Mouse (Mus musculus): ENCODE data around the gene Arhgap20.
A peak's percentile ranks its signal among the peaks of the same experiment; 100 is the strongest.

Gene Arhgap20

GRCm38 (mm10) chr9:51798251-51798650 is 33.1 kb downstream of the Arhgap20 start:
- DNase-seq (ENCODE audit: low read depth, low spot score) = no peak

GRCm38 (mm10) chr9:51799156-51799555 is 34.0 kb downstream of the Arhgap20 start:
- DNase-seq (ENCODE audit: low read depth, low spot score) = no peak

- DNase-seq (ENCODE audit: low read depth, low spot score) = no peak
Observed at GRCm38 (mm10) chr9:51807272-51807671, 42.1 kb downstream of the Arhgap20 start.

GRCm38 (mm10) chr9:51812931-51813330 is 47.8 kb downstream of the Arhgap20 start:
- no peak for DNase-seq (ENCODE audit: low read depth, low spot score)

- DNase-seq (ENCODE audit: low read depth, low spot score) = no peak
Observed at GRCm38 (mm10) chr9:51824516-51824915, 59.4 kb downstream of the Arhgap20 start.

- DNase-seq (ENCODE audit: low read depth, low spot score) = no peak
Observed at GRCm38 (mm10) chr9:51831596-51831995, 66.5 kb downstream of the Arhgap20 start.

- DNase-seq (ENCODE audit: low read depth, low spot score) = no peak
Observed at GRCm38 (mm10) chr9:51832368-51832767, 67.2 kb downstream of the Arhgap20 start.

- no peak for DNase-seq (ENCODE audit: low read depth, low spot score)
Observed at GRCm38 (mm10) chr9:51837716-51838115, 72.6 kb downstream of the Arhgap20 start.

- DNase-seq (ENCODE audit: low read depth, low spot score) = no peak
Observed at GRCm38 (mm10) chr9:51843216-51843615, 78.1 kb downstream of the Arhgap20 start.

- no peak for DNase-seq (ENCODE audit: low read depth, low spot score)
Observed at GRCm38 (mm10) chr9:51845796-51846195, 80.7 kb downstream of the Arhgap20 start.

GRCm38 (mm10) chr9:51853772-51854171 is 88.6 kb downstream of the Arhgap20 start:
- no peak for DNase-seq (ENCODE audit: low read depth, low spot score)

GRCm38 (mm10) chr9:51864273-51864672 is 99.1 kb downstream of the Arhgap20 start:
- no peak for DNase-seq (ENCODE audit: low read depth, low spot score)

GRCm38 (mm10) chr9:51866634-51867033 is 101.5 kb downstream of the Arhgap20 start:
- no peak for DNase-seq (ENCODE audit: low read depth, low spot score)

- DNase-seq (ENCODE audit: low read depth, low spot score) = no peak
Observed at GRCm38 (mm10) chr9:51869056-51869455, 103.9 kb downstream of the Arhgap20 start.

- no peak for DNase-seq (ENCODE audit: low read depth, low spot score)
Observed at GRCm38 (mm10) chr9:51874348-51874747, 109.2 kb downstream of the Arhgap20 start.

GRCm38 (mm10) chr9:51875531-51875930 is 110.4 kb downstream of the Arhgap20 start:
- DNase-seq (ENCODE audit: low read depth, low spot score) = no peak

- DNase-seq (ENCODE audit: low read depth, low spot score) = peak; percentile 51
Observed at GRCm38 (mm10) chr9:51881386-51881785, 116.2 kb downstream of the Arhgap20 start.

- no peak for DNase-seq (ENCODE audit: low read depth, low spot score)
Observed at GRCm38 (mm10) chr9:51881881-51882280, 116.7 kb downstream of the Arhgap20 start.

GRCm38 (mm10) chr9:51883319-51883718 is 118.2 kb downstream of the Arhgap20 start:
- no peak for DNase-seq (ENCODE audit: low read depth, low spot score)

GRCm38 (mm10) chr9:51892921-51893320 is 127.8 kb downstream of the Arhgap20 start:
- no peak for DNase-seq (ENCODE audit: low read depth, low spot score)

Data from embryo, embryonic 11.5 days (tissue).